Comparison of ENCODE assay signal across 8 mouse cellular contexts in genomic region chr10:80995091-80995632, GRCm38 (mm10). TPM values are rescaled to one million over a fixed set of nuclear protein-coding genes. Genes with fewer than 3 reads are reported as not detected.
DNase-seq lines count a peak whose midpoint lies in the region; ATAC-seq and TF ChIP-seq lines count a peak whose summit lies in the region.

No protein-coding gene starts in this region.

- peak; percentile 68 for DNase-seq in 3134 (ENCODE audit: extremely low read depth, insufficient read length, low spot score)
- DNase-seq in adrenal gland, adult 2 months, result peak; percentile 84
- DNase-seq in embryo, embryonic 9.5 days (ENCODE audit: extremely low spot score), result peak; percentile 78
- peak; percentile 96 for DNase-seq in heart, adult 11 months
- DNase-seq in liver, result peak; percentile 74
- peak; percentile 54 to 62 for DNase-seq in spleen, postnatal 36 days (ENCODE audit: low spot score in 2 of 2)

- TF ChIP-seq POLR2A in myocyte (IDR thresholded peaks at IDR 0.05; ENCODE audit: insufficient read length, low read depth), result no peak

- TF ChIP-seq CTCF in intestine, postnatal 0 days (IDR thresholded peaks at IDR 0.05; ENCODE audit: low read depth), result peak; percentile 100

- H3K27me3 ChIP-seq in intestine, postnatal 0 days (replicated peaks; ENCODE audit: control insufficient read depth, insufficient read depth, low read length), result 0 out of 2 replicates have a peak, but pooled peaks cover 9% of the 10 kb centered on the region
- H3K27me3 ChIP-seq in myocyte (ENCODE audit: control insufficient read depth, insufficient read depth, insufficient read length), result no peaks in the 10 kb centered on the region

- no peak overlapping the region for H3K27ac ChIP-seq in intestine, postnatal 0 days (ENCODE audit: low read depth, low read length)

- H3K9me3 ChIP-seq in intestine, postnatal 0 days (ENCODE audit: control insufficient read depth), result no peaks in the 10 kb centered on the region

- WGBS in intestine, postnatal 0 days, result 12% methylated on average over 21 of the region's 21 CpGs

- no peak overlapping the region for H3ac ChIP-seq in myocyte (ENCODE audit: control insufficient read depth, insufficient read length)

- H3K79me2 ChIP-seq in myocyte (ENCODE audit: control insufficient read depth, insufficient read depth), result no peaks in the 10 kb centered on the region

- no peaks in the 10 kb centered on the region for H3K4me1 ChIP-seq in intestine, postnatal 0 days (replicated peaks; ENCODE audit: control insufficient read depth, insufficient read depth, low read length)

- H3K36me3 ChIP-seq in intestine, postnatal 0 days (ENCODE audit: control insufficient read depth, insufficient read depth), result no peaks in the 10 kb centered on the region
- no peaks in the 10 kb centered on the region for H3K36me3 ChIP-seq in myocyte (ENCODE audit: control insufficient read depth, insufficient read depth)

- 0 out of 2 replicates have a peak overlapping the region, but pooled peaks have one; percentile 21 for H3K4me2 ChIP-seq in intestine, postnatal 0 days (replicated peaks; ENCODE audit: low read depth)
- H3K4me2 ChIP-seq in myocyte (ENCODE audit: low read depth), result peak overlapping the region; percentile 61

- H3K4me3 ChIP-seq in intestine, postnatal 0 days (ENCODE audit: low read depth, low read length), result no peak overlapping the region; the same call in 1 of the 2 replicates
- no peak overlapping the region for H3K4me3 ChIP-seq in myocyte

- no peak overlapping the region for H3K9ac ChIP-seq in intestine, postnatal 0 days (ENCODE audit: low read depth, low read length)

- peak; percentile 15; the same call in 1 of the 2 replicates for ATAC-seq in intestine, postnatal 0 days

TF ChIP-seq in myocyte, 11 proteins besides CTCF, POLR2A, EP300 and RAD21:
- TF ChIP-seq TCF12 (IDR thresholded peaks at IDR 0.05; ENCODE audit: insufficient read depth, poor library complexity, severe bottlenecking), result no peak
- no peak for TF ChIP-seq E2F4 (IDR thresholded peaks at IDR 0.05; ENCODE audit: insufficient read depth)
- no peak for TF ChIP-seq SRF (IDR thresholded peaks at IDR 0.05; ENCODE audit: control insufficient read depth, insufficient read length, low read depth)
- TF ChIP-seq USF1 (IDR thresholded peaks at IDR 0.05; ENCODE audit: low read depth), result no peak
- no peak for TF ChIP-seq POLR2AphosphoS2 (IDR thresholded peaks at IDR 0.05; ENCODE audit: insufficient read length, low read depth)
- TF ChIP-seq CEBPB (IDR thresholded peaks at IDR 0.05; ENCODE audit: insufficient read depth, poor library complexity, severe bottlenecking), result no peak
- no peak for TF ChIP-seq REST (IDR thresholded peaks at IDR 0.05; ENCODE audit: insufficient read depth, insufficient read length)
- TF ChIP-seq MYOD1 (IDR thresholded peaks at IDR 0.05; ENCODE audit: control insufficient read depth in 1 of 3, insufficient read length in 2 of 3, low read depth in 2 of 3), result no peak
- no peak for TF ChIP-seq MAX (IDR thresholded peaks at IDR 0.05; ENCODE audit: low read depth)
- no peak for TF ChIP-seq TCF3 (IDR thresholded peaks at IDR 0.05; ENCODE audit: insufficient read length, low read depth)
- no peak for TF ChIP-seq MYOG (IDR thresholded peaks at IDR 0.05; ENCODE audit: control insufficient read depth in 1 of 3, insufficient read depth in 1 of 3, insufficient read length in 2 of 3, low read depth in 2 of 3)

RNA-seq across cellular contexts. Expression of gene Gng7, which starts 19.6 kb away (rescaled TPM):
- 1 to 10 TPM; 5.4 to 9.2 TPM for total RNA-seq in adrenal gland, adult 2 months (2021)
- polyA plus RNA-seq in adrenal gland, adult 2 months (2012; rRNA removed), result 8.5 and 8.6 TPM in 2 replicates
- polyA plus RNA-seq in intestine, postnatal 0 days (2015; fragmentation: Nextera tagmentation; extraction: Ambion mirVana), result 0.81 and 1.2 TPM in 2 replicates
- polyA plus RNA-seq in myocyte (2012; fragmentation: generic; extraction: Trizol), result 0.47 TPM

RNA-seq across cellular contexts. Expression of gene Diras1, which starts 30.3 kb away (rescaled TPM):
- total RNA-seq in adrenal gland, adult 2 months (2021), result 1 to 10 TPM; 1.4 to 3.6 TPM
- polyA plus RNA-seq in adrenal gland, adult 2 months (2012; rRNA removed), result 2.1 and 2.4 TPM in 2 replicates
- 0.43 and 0.91 TPM in 2 replicates for polyA plus RNA-seq in intestine, postnatal 0 days (2015; fragmentation: Nextera tagmentation; extraction: Ambion mirVana)
- 0.42 TPM for polyA plus RNA-seq in myocyte (2012; fragmentation: generic; extraction: Trizol)

RNA-seq across cellular contexts. Expression of gene Slc39a3, which starts 42.1 kb away (rescaled TPM):
- total RNA-seq in adrenal gland, adult 2 months (2021), result 10 to 100 TPM; 50.9 to 53.0 TPM
- polyA plus RNA-seq in adrenal gland, adult 2 months (2012; rRNA removed), result 121 and 154 TPM in 2 replicates
- 10.5 and 11.1 TPM in 2 replicates for polyA plus RNA-seq in intestine, postnatal 0 days (2015; fragmentation: Nextera tagmentation; extraction: Ambion mirVana)
- 21.8 TPM for polyA plus RNA-seq in myocyte (2012; fragmentation: generic; extraction: Trizol)
